Mouse (Mus musculus) CH12.LX (cell line): Measurements from ENCODE around the gene Kntc1. TPM values are rescaled to one million over a fixed set of nuclear protein-coding genes. Genes with fewer than 3 reads are reported as not detected.

ENCODE experiments used
- DNase-seq: peaks from one replicate; pipeline ENCODE4 v3.0.0-alpha.2; 2013; ENCODE audit errors: extremely low read depth
- H3K27ac ChIP-seq: 2 replicates; pipeline ENCODE4 v1.5.1; 2012; ENCODE audit warnings: low read depth, mild to moderate bottlenecking, control low read depth, moderate library complexity; ENCODE audit not compliant: insufficient read depth
- H3K27me3 ChIP-seq: replicated peaks from 2 replicates; pipeline ENCODE3; 2012; ENCODE audit warnings: inconsistent platforms
- H3K36me3 ChIP-seq, 2 experiments: replicated peaks in 1 of 2; 2 replicates each; pipeline versions ENCODE3 to v1.6.1; 2012; ENCODE audit warnings: inconsistent platforms in 1 of 2, low read length in 1 of 2, mild to moderate bottlenecking in 1 of 2, mixed read lengths in 1 of 2, moderate library complexity in 1 of 2; ENCODE audit not compliant: control insufficient read depth in 1 of 2, insufficient read depth in 1 of 2
- H3K4me1 ChIP-seq, 2 experiments: 2 replicates each; pipeline ENCODE4 v1.6.1; 2012; ENCODE audit warnings: inconsistent platforms in 1 of 2, moderate library complexity in 1 of 2; ENCODE audit not compliant: insufficient read depth in 2 of 2, control insufficient read depth in 1 of 2
- H3K4me2 ChIP-seq: 2 replicates; pipeline ENCODE4 v1.6.1; 2012; ENCODE audit warnings: low read depth, mild to moderate bottlenecking, control low read depth; ENCODE audit not compliant: poor library complexity, insufficient read depth, severe bottlenecking
- H3K4me3 ChIP-seq, 3 experiments: fragments of 150-350 bp in 1 of 3; sonication (generic) in 1 of 3; replicated peaks in 1 of 3; 2 replicates each; pipeline versions ENCODE3 to v1.5.1; 2011 to 2012; ENCODE audit warnings: low read depth in 2 of 3, low read length in 2 of 3, mild to moderate bottlenecking in 2 of 3, moderate library complexity in 2 of 3, control low read depth in 1 of 3, improper control_type of control experiment in 1 of 3, inconsistent platforms in 1 of 3, mixed read lengths in 1 of 3; ENCODE audit not compliant: poor library complexity in 1 of 3
- H3K79me2 ChIP-seq: replicated peaks from 2 replicates; pipeline ENCODE4 v1.6.1; 2012; ENCODE audit warnings: mild to moderate bottlenecking, moderate library complexity; ENCODE audit not compliant: control insufficient read depth, poor library complexity, insufficient read depth, severe bottlenecking; ENCODE audit errors: extremely low read depth
- H3K9ac ChIP-seq: 2 replicates; pipeline ENCODE4 v1.6.1; 2012; ENCODE audit warnings: low read depth, mild to moderate bottlenecking, control low read depth, moderate library complexity; ENCODE audit not compliant: insufficient read depth
- H3K9me3 ChIP-seq: replicated peaks from 2 replicates; pipeline ENCODE3; 2012; ENCODE audit warnings: low read length, inconsistent platforms, mixed read lengths
- BHLHE40 ChIP-seq: IDR thresholded peaks from 2 replicates; pipeline ENCODE4 v1.6.1; 2011; ENCODE audit warnings: mild to moderate bottlenecking, low read depth, low read length, improper control_type of control experiment
- ELF1 ChIP-seq: IDR thresholded peaks from 2 replicates; pipeline ENCODE4 v1.6.1; 2014; ENCODE audit warnings: low read depth, mild to moderate bottlenecking, inconsistent platforms, low read length, improper control_type of control experiment
- EP300 ChIP-seq: IDR thresholded peaks from 2 replicates; pipeline ENCODE4 v1.6.1; 2011; ENCODE audit warnings: low read length, improper control_type of control experiment
- ETS1 ChIP-seq: conservative IDR thresholded peaks from 2 replicates; pipeline ENCODE4 v1.6.1; 2012; ENCODE audit warnings: low read depth, mild to moderate bottlenecking, inconsistent platforms, low read length, improper control_type of control experiment, moderate library complexity
- GABPA ChIP-seq: IDR thresholded peaks from 2 replicates; pipeline ENCODE4 v1.6.1; 2012; ENCODE audit warnings: low read depth, low read length, improper control_type of control experiment, inconsistent platforms; ENCODE audit not compliant: insufficient replicate concordance
- HCFC1 ChIP-seq: IDR thresholded peaks from 2 replicates; pipeline ENCODE4 v1.6.1; 2012; ENCODE audit warnings: low read depth, mild to moderate bottlenecking, inconsistent platforms, low read length, improper control_type of control experiment
- KAT2A ChIP-seq: IDR thresholded peaks from 2 replicates; pipeline ENCODE4 v1.6.1; 2012; ENCODE audit warnings: low read length, improper control_type of control experiment, inconsistent platforms; ENCODE audit not compliant: insufficient replicate concordance
- MAX ChIP-seq: IDR thresholded peaks from 2 replicates; pipeline ENCODE4 v1.6.1; 2011; ENCODE audit warnings: low read length, improper control_type of control experiment
- MAZ ChIP-seq: IDR thresholded peaks from 2 replicates; pipeline ENCODE4 v1.6.1; 2012; ENCODE audit warnings: low read depth, mild to moderate bottlenecking, inconsistent platforms, low read length, improper control_type of control experiment, moderate library complexity
- MYC ChIP-seq: IDR thresholded peaks from 2 replicates; pipeline ENCODE4 v1.6.1; 2011; ENCODE audit warnings: low read depth, mild to moderate bottlenecking, improper control_type of control experiment, low read length
- NELFE ChIP-seq: IDR thresholded peaks from 2 replicates; pipeline ENCODE4 v1.6.1; 2011; ENCODE audit warnings: low read depth, low read length, improper control_type of control experiment
- PAX5 ChIP-seq: IDR thresholded peaks from 2 replicates; pipeline ENCODE4 v1.6.1; 2012; ENCODE audit warnings: low read length, inconsistent platforms, mixed read lengths
- RAD21 ChIP-seq: IDR thresholded peaks from 2 replicates; pipeline ENCODE4 v1.6.1; 2011; ENCODE audit warnings: low read depth, mild to moderate bottlenecking, low read length, improper control_type of control experiment, moderate library complexity
- SMC3 ChIP-seq: IDR thresholded peaks from 2 replicates; pipeline ENCODE4 v1.6.1; 2011; ENCODE audit warnings: low read depth, low read length, improper control_type of control experiment
- TCF12 ChIP-seq: IDR thresholded peaks from 2 replicates; pipeline ENCODE4 v1.6.1; 2014; ENCODE audit warnings: low read depth, mild to moderate bottlenecking, inconsistent platforms, low read length, improper control_type of control experiment
- ZNF384 ChIP-seq: IDR thresholded peaks from 2 replicates; pipeline ENCODE4 v1.6.1; 2012; ENCODE audit warnings: low read depth, low read length, improper control_type of control experiment, inconsistent platforms
- dilution Hi-C: fragments of 300-500 bp; cut with MboI; formaldehyde crosslinking; loops from 2 replicates; pipeline ENCODE4 v1.14.3; 2020; ENCODE audit warnings: low sequenced_read_pairs; ENCODE audit not compliant: extremely low pct_unique_long_range_greater_than_20kb, extremely low pct_ligation_motif_present
- in situ Hi-C: fragments of 300-500 bp; cut with MboI; formaldehyde crosslinking; loops from 3 replicates; pipeline ENCODE4 v1.14.3; 2019; ENCODE audit warnings: low sequenced_read_pairs, low pct_ligation_motif_present, low pct_unique_long_range_greater_than_20kb, mixed read lengths
- polyA plus RNA-seq: library from polyadenylated mRNA; unstranded; fragments of >175 nt; gene quantifications from 2 replicates; pipeline ENCODE4 v1.2.1, GENCODE M21; 2012; ENCODE audit warnings: low read depth; ENCODE audit not compliant: insufficient read length
- total RNA-seq, 2 experiments: library from RNA; depleted of rRNA; stranded (reverse); fragments of 300-350 nt in 1 of 2; fragments of >200 nt in 1 of 2; gene quantifications; 2 replicates each; pipeline ENCODE4 v1.2.3; 2012 to 2014

Gene Kntc1
- total and polyA plus RNA-seq, 3 experiments, result 30.4 to 37.4 (median 30.5) TPM

DNA sequence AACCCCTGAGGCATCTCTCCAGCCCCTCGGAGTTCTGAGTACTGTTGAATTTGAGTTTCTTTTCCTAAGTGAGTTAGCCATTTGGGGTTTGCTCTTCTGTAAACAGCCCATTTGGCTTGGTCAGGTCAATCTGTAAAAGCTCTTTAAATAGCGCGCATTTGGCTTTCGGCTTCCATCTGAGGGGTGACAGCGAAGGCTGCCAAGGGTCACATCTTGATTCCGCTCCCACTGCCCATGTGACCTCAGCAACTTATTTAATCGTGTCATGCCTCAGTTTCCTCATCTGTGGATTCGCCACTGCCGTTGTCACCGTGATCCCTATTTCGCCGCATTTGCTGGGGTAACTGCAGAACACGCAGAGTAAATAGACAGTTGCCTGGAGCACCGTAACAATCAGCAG is 94.8 kb downstream of the Kntc1 start:
- H3K4me1 ChIP-seq, result peaks cover 0 to 5% of the 10 kb centered on the region in 2 experiments; a peak in 1 of 4 replicates
- no peak for DNase-seq
- TF ChIP-seq BHLHE40 (no peak), ELF1 (no peak), TCF12 (no peak), GABPA (no peak), PAX5 (no peak), SMC3 (no peak), EP300 (no peak), KAT2A (no peak)
- H3K36me3 ChIP-seq, result no peaks in the 10 kb centered on the region
- H3K4me3 ChIP-seq, result no peak overlapping the region
- dilution Hi-C loops (no loop called here), in situ Hi-C loops (no loop called here)
- no peak overlapping the region for H3K27ac ChIP-seq
- H3K27me3 ChIP-seq, result no peaks in the 10 kb centered on the region
- H3K79me2 ChIP-seq, result no peaks in the 10 kb centered on the region
- no peaks in the 10 kb centered on the region for H3K9me3 ChIP-seq
- H3K9ac ChIP-seq, result no peak overlapping the region
- no peak overlapping the region for H3K4me2 ChIP-seq

- Histone ChIP-seq H3K36me3 (no peaks in the 10 kb centered on the region), H3K4me2 (no peak overlapping the region), H3K27me3 (no peaks in the 10 kb centered on the region), H3K27ac (no peak overlapping the region), H3K4me3 (no peak overlapping the region), H3K9ac (no peak overlapping the region), H3K4me1 (peaks cover 5 to 10% of the 10 kb centered on the region in 2 experiments; a peak in 3 of 4 replicates), H3K9me3 (no peaks in the 10 kb centered on the region), H3K79me2 (no peaks in the 10 kb centered on the region)
- DNase-seq, result peak; percentile 54
- dilution Hi-C loops (no loop called here), in situ Hi-C loops (no loop called here)
- TF ChIP-seq BHLHE40 (no peak), MAX (0 out of 2 replicates have a peak, but pooled peaks have one; percentile 27), HCFC1 (peak; percentile 66), ZNF384 (no peak), TCF12 (0 out of 2 replicates have a peak, but pooled peaks have one; percentile 26), MAZ (0 out of 2 replicates have a peak, but pooled peaks have one; percentile 27), ETS1 (peak; percentile 24; the same call in 1 of the 2 replicates), ELF1 (peak; percentile 64), PAX5 (no peak), MYC (no peak), NELFE (0 out of 2 replicates have a peak, but pooled peaks have one; percentile 29), RAD21 (no peak)
These were observed 101.9 kb downstream of the Kntc1 start for GRCm38 (mm10) chr5:123851398-123851797.
